Mouse (Mus musculus) erythroblast, embryonic 14.5 days (primary cell): Measurements from ENCODE around the gene Hfe2.

Experiments
- GATA1 ChIP-seq: IDR thresholded peaks from 2 replicates; pipeline ENCODE4 v1.6.1; 2012; ENCODE audit warnings: low read length, inconsistent platforms, mixed read lengths
- TAL1 ChIP-seq: IDR thresholded peaks from 3 replicates; pipeline ENCODE4 v1.6.1; 2012; ENCODE audit warnings: low read length, inconsistent platforms, mixed read lengths

GRCm38 (mm10) chr3:96541328-96542078, 16.5 kb downstream of the Hfe2 start:
- TF ChIP-seq TAL1 (no peak), GATA1 (no peak)
